Mouse (Mus musculus): ENCODE data around the gene Ucn2.

Gene Ucn2

DNA sequence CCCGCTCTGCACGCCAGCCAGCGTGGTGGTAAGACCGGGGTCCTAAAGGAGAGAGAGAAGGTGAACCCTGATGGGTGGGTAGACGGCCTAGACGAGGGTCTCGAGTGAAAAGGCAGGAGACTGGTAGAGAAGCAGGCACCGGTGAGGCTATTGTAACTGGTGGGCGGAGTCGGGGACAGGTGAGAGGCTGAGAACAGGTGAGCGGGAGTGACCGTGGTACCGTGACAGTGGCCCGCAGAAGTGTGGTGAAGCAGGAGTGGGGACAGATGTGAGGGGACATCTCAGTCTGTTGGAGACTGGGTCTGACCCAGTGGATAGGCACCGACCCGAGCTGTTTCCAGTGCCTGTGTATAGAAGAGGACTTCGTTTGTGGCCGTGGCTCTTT is 6.3 kb downstream of the Ucn2 start:
- no peak for DNase-seq (ENCODE audit: low spot score)

- no peak for DNase-seq (ENCODE audit: low spot score)
These were observed 7.0 kb downstream of the Ucn2 start for GRCm38 (mm10) chr9:108992620-108993361.

- DNase-seq (ENCODE audit: low spot score), result no peak
These were observed 10.6 kb downstream of the Ucn2 start for GRCm38 (mm10) chr9:108996411-108996810.

DNA sequence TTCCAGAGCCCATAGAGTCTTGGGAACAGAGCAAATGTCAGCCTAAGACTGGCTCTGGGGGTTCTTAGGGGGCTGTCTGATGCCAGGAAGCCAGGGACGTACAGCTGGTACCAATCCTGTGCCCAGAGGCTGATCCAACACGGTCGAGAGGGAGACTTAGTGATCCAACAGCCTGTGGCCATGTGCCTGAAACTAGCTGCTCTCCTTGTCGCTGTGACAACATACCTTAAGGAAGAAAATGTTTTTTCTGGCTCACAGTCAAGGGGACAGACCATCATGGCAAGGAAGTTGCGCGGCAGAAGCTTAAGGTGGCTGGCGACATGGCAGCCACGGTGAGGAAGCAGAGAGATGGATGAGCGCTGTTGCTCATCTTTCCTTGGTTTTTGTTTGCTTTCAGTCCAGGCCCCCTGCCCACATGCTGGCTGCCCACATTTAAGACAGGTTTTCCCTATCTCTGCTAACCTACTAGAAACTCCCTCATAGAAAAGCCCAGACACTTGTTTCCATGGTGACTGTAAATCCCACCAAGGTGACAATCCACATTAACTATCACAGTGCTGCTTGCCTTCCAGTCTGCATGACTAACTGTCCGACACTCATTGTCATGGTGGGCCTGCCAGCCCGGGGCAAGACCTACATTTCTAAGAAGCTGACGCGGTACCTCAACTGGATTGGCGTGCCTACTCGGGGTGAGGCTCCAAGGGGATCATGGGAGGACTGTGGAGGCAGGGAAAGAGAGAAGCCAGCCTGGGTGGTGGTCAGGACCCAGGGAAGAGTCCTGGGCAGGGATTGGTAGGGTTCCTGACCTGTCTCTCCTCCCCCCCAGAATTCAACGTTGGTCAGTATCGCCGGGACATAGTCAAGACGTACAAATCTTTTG is 12.7 kb downstream of the Ucn2 start:
- DNase-seq (ENCODE audit: low spot score), result no peak

GRCm38 (mm10) chr9:108999167-108999526 is 13.3 kb downstream of the Ucn2 start:
- no peak for DNase-seq (ENCODE audit: low spot score)

- DNase-seq (ENCODE audit: low spot score), result peak; percentile 88
These were observed 14.9 kb downstream of the Ucn2 start for GRCm38 (mm10) chr9:109000726-109001125.

DNA sequence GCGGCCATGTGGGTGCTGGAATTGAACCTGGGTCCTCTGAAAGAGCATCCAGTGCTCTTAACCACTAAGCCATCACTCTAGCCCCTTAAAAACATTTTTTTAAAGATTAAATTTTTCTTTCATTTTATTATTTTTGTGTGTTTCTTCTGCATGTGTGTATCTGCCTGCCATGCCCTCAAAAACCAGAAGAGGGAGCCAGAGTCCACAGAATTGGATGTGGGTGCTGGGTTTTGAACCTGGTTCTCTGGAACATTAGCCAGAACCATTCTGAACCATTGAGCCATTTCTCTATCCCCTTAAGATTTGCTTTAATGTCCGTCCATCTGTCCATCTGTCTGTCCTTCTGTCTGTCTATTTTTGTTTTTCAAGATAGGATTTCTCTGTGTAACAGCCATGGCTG is 17.4 kb downstream of the Ucn2 start:
- DNase-seq (ENCODE audit: low spot score), result peak; percentile 70

GRCm38 (mm10) chr9:109007025-109007780 is 21.4 kb downstream of the Ucn2 start:
- no peak for DNase-seq (ENCODE audit: low spot score)

DNA sequence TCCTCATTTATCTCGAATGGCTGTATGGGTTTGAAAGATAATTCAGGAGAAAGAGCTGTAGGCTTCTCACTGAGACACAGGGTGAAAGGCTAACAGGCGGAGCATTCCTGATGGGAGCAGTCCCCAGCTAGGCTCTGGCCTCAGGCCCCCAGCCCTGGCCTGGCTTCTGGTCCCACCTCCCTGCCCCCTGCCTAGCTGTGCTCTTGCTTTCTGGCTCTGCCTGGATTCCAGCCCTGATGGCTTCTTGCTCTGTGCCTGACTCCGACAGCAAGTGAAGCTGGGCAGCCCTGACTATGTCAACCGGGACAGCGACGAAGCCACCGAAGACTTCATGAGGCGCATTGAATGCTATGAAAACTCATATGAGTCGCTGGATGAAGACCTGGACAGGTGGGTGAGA is 22.3 kb downstream of the Ucn2 start:
- no peak for DNase-seq (ENCODE audit: low spot score)

GRCm38 (mm10) chr9:109008994-109009635 is 23.3 kb downstream of the Ucn2 start:
- DNase-seq (ENCODE audit: low spot score), result no peak

GRCm38 (mm10) chr9:109009636-109010315 is 24.0 kb downstream of the Ucn2 start:
- peak; percentile 18 for DNase-seq (ENCODE audit: low spot score)

DNA sequence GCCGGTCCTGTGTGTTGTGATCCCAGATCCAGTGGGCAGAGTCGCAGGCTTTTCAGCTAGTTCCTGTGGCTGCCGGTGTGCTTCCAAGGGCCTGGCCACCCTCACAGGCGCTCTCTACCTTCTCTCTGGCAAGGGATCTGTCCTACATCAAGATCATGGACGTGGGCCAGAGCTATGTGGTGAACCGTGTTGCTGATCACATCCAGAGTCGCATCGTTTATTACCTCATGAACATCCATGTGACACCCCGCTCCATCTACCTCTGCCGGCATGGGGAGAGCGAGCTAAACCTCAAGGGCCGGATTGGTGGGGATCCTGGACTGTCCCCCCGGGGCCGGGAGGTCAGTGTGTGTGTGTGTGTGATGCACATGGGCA is 24.5 kb downstream of the Ucn2 start:
- no peak for DNase-seq (ENCODE audit: low spot score)

DNA sequence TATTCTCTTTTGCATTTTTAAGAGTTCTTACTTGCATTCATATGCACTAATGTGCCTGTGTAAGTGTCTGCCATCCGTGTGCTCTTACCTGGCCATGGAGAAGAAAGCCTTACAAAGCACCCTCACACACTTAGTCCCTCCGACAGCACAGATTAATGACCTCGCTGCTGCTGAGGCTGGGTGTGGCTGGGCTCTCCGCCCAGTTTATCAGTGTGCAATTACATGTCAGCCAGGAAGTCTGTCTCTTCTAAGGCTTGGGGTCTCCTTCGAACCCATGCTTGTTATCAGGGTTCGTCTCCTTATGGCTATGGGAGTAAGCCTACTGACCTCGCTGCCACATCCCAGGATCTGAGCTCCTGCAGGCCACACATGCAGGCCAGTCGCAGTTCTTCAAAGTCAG is 29.6 kb downstream of the Ucn2 start:
- no peak for DNase-seq (ENCODE audit: low spot score)

DNA sequence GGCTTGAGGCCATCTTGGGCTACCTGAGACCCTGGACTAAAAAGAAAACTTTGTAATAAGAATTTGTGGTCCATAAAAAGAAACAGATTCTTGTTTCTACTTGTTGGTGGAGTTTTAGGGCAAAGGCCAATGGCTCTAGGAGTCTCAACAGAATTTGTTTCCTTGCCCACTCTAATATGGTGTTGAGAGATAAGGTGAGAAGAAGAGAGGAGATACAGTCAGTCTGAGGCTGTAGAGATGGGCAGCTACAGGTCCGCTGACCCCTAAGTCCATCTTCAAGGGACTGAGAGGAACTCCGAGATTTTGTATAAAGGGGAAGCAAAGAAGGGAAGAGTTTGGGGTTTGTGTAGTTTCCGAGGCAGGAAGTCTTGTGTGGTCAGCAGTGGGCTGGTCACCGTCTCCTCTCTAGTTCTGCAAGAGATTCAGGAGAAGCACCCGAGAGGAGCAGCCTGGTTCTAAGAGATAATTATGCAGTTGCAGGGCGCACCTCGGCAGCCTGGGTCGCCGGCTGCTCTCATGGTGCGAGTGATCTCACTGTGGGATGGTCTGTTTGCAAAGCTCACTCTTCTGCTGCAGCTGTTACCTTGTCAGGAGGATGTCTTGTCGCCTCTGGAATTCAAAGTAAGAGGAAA is 31.3 kb downstream of the Ucn2 start:
- no peak for DNase-seq (ENCODE audit: low spot score)

- DNase-seq (ENCODE audit: low spot score), result no peak
These were observed 35.6 kb downstream of the Ucn2 start for GRCm38 (mm10) chr9:109021428-109021827.

- no peak for DNase-seq (ENCODE audit: low spot score)
These were observed 37.3 kb downstream of the Ucn2 start for GRCm38 (mm10) chr9:109022866-109023685.

GRCm38 (mm10) chr9:109027521-109027920 is 41.7 kb downstream of the Ucn2 start:
- DNase-seq (ENCODE audit: low spot score), result no peak

DNA sequence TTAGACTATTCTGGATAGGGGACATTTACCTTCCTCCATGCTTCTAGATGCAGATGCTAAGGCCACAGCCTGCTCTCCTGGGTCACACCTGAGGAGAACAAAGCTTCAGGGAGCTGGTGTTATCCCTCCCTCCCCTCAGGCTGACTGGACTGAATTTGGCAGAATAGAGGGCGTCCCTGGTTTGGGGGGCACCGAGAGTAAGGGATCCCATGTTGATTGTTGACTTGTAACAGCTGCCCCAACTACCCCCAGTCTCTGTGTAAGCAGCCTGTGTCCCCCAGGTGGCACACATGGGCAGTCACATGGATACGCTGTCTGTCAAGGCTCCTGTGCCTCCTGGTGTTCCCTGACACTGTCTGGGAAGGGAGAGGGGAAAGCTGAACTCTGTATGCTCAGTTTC is 42.6 kb downstream of the Ucn2 start:
- DNase-seq (ENCODE audit: low spot score), result no peak

DNA sequence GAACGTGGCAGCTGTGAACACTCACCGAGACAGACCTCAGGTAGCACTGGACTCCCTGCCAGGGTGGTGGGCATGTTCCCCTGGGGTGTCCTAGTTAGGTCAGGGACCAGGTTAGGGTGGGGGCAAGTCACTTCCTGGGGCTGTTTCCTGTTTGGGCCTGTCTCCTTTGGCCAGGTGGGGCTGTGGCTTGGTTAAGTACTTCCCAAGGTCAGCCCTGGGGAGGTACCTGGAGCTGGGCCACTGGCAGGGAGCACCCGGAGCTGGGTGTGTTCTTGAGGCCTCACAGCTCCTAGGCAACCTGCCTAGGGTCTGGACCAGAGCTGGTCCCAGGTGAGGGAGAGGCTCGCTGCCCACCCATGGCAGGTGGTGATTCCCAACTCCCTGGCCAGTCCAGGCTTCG is 43.1 kb downstream of the Ucn2 start:
- no peak for DNase-seq (ENCODE audit: low spot score)

- no peak for DNase-seq (ENCODE audit: low spot score)
These were observed 44.5 kb downstream of the Ucn2 start for GRCm38 (mm10) chr9:109030312-109030711.

All from retina, embryonic 14.5 days (tissue).